ENCODE assay signal across 30 mouse cellular contexts in the genomic region with DNA sequence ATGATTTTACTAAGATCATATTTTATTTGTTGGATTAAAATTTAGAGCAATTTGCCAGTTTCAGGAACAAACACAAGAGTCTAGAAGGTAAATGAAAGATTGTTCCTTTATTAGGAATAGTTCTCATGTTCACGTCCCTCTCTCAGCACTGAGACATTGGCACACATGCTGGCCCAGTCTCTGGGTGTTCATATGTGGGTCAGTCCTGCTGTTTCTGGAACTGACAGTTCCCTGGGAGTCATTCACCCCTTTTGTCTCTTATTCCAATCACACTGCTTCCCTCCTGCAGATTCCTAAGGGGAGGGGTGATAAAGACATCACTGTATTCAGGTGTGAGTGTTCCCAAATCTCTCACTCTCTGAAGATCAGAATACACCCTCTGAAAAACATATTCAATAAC.
DNase-seq lines count a peak whose midpoint lies in the region; ATAC-seq and TF ChIP-seq lines count a peak whose summit lies in the region.
"Had no signal": no experiment of that assay in that cellular context is flagged by ENCODE, and none has a peak within 500 bp of the region (broad histone marks: within the 10 kb centered on the region; RNA-seq: fewer than 3 reads in every experiment).

No protein-coding gene starts in this region.

- in situ Hi-C loops in Patski (cut with MboI; ENCODE audit: low pct_unique_long_range_greater_than_20kb): no loop called here

- no peaks in the 10 kb centered on the region for H3K27me3 ChIP-seq in forebrain, embryonic 13.5 days
- no peaks in the 10 kb centered on the region for H3K27me3 ChIP-seq in forebrain, embryonic 15.5 days
- H3K27me3 ChIP-seq in kidney, embryonic 14.5 days (ENCODE audit: control insufficient read depth, insufficient read depth, low read length): no peaks in the 10 kb centered on the region
- no peaks in the 10 kb centered on the region for H3K27me3 ChIP-seq in kidney, embryonic 15.5 days
- H3K27me3 ChIP-seq in Patski: no peaks in the 10 kb centered on the region
- no peaks in the 10 kb centered on the region for H3K27me3 ChIP-seq in hindbrain, postnatal 0 days (ENCODE audit: insufficient read depth, low read length)
- no peaks in the 10 kb centered on the region for H3K27me3 ChIP-seq in liver, embryonic 11.5 days (replicated peaks; ENCODE audit: control insufficient read depth, insufficient read depth, low read length)
- H3K27me3 ChIP-seq: embryonic facial prominence, embryonic 12.5 days; limb, embryonic 12.5 days; neural tube, embryonic 15.5 days had no signal

- H3K9me3 ChIP-seq in forebrain, embryonic 13.5 days (replicated peaks): no peaks in the 10 kb centered on the region
- no peaks in the 10 kb centered on the region for H3K9me3 ChIP-seq in forebrain, embryonic 15.5 days
- no peaks in the 10 kb centered on the region for H3K9me3 ChIP-seq in kidney, embryonic 14.5 days (ENCODE audit: control insufficient read depth, low read length)
- H3K9me3 ChIP-seq in kidney, embryonic 15.5 days (replicated peaks): no peaks in the 10 kb centered on the region
- no peaks in the 10 kb centered on the region for H3K9me3 ChIP-seq in hindbrain, postnatal 0 days (ENCODE audit: low read length)
- H3K9me3 ChIP-seq in liver, embryonic 11.5 days (ENCODE audit: control insufficient read depth, low read length): no peaks in the 10 kb centered on the region
- H3K9me3 ChIP-seq: embryonic facial prominence, embryonic 12.5 days; limb, embryonic 12.5 days; neural tube, embryonic 15.5 days had no signal

- ATAC-seq in forebrain, embryonic 13.5 days: no peak
- no peak for ATAC-seq in forebrain, embryonic 15.5 days (replicated peaks)
- peak; percentile 20; the same call in 1 of the 2 replicates for ATAC-seq in kidney, embryonic 14.5 days (ENCODE audit: low FRiP score, low TSS enrichment)
- no peak; the same call in 1 of the 2 replicates for ATAC-seq in kidney, embryonic 15.5 days (replicated peaks; ENCODE audit: low FRiP score)
- ATAC-seq in Patski: peak; percentile 39
- ATAC-seq in hindbrain, postnatal 0 days: peak; percentile 53; the same call in 1 of the 2 replicates
- ATAC-seq in liver, embryonic 11.5 days (replicated peaks; ENCODE audit: low FRiP score): no peak
- ATAC-seq: forebrain, embryonic 16.5 days; inflammation-experienced regulatory T-cells, adult 6 months; liver, postnatal 0 days had no signal

- WGBS in forebrain, embryonic 13.5 days: 59% methylated on average over 1 of the region's 1 CpGs
- WGBS in forebrain, embryonic 15.5 days: 40% methylated on average over 1 of the region's 1 CpGs
- 81% methylated on average over 1 of the region's 1 CpGs for WGBS in kidney, embryonic 14.5 days
- 89% methylated on average over 1 of the region's 1 CpGs for WGBS in kidney, embryonic 15.5 days
- 21% methylated on average over 1 of the region's 1 CpGs for WGBS in hindbrain, postnatal 0 days
- WGBS in liver, embryonic 11.5 days: 68% methylated on average over 1 of the region's 1 CpGs

- TF ChIP-seq CTCF in Patski (IDR thresholded peaks at IDR 0.05): no peak
- no peak for TF ChIP-seq CTCF in hindbrain, postnatal 0 days (IDR thresholded peaks at IDR 0.05; ENCODE audit: low read depth)

- no peak overlapping the region for H3K4me2 ChIP-seq in forebrain, embryonic 13.5 days
- H3K4me2 ChIP-seq in forebrain, embryonic 15.5 days (replicated peaks): no peak overlapping the region
- no peak overlapping the region for H3K4me2 ChIP-seq in kidney, embryonic 14.5 days (replicated peaks; ENCODE audit: low read depth, low read length)
- no peak overlapping the region for H3K4me2 ChIP-seq in kidney, embryonic 15.5 days
- no peak overlapping the region for H3K4me2 ChIP-seq in hindbrain, postnatal 0 days (ENCODE audit: low read depth, low read length)
- no peak overlapping the region for H3K4me2 ChIP-seq in liver, embryonic 11.5 days
- H3K4me2 ChIP-seq: embryonic facial prominence, embryonic 12.5 days; heart, embryonic 11.5 days; limb, embryonic 12.5 days; midbrain, embryonic 11.5 days; neural tube, embryonic 15.5 days had no signal

- peaks cover 3% of the 10 kb centered on the region; the same call in 1 of the 2 replicates for H3K4me1 ChIP-seq in forebrain, embryonic 13.5 days
- H3K4me1 ChIP-seq in forebrain, embryonic 15.5 days: peaks cover 11% of the 10 kb centered on the region
- 0 out of 2 replicates have a peak, but pooled peaks cover 2% of the 10 kb centered on the region for H3K4me1 ChIP-seq in kidney, embryonic 14.5 days (ENCODE audit: control insufficient read depth, insufficient read depth, low read length)
- no peaks in the 10 kb centered on the region for H3K4me1 ChIP-seq in kidney, embryonic 15.5 days
- H3K4me1 ChIP-seq in hindbrain, postnatal 0 days (ENCODE audit: insufficient read depth, low read length): no peaks in the 10 kb centered on the region
- no peaks in the 10 kb centered on the region for H3K4me1 ChIP-seq in liver, embryonic 11.5 days (replicated peaks; ENCODE audit: control insufficient read depth, insufficient read depth, low read length)
- H3K4me1 ChIP-seq: embryonic facial prominence, embryonic 12.5 days; limb, embryonic 12.5 days; neural tube, embryonic 15.5 days had no signal

- DNase-seq in Patski (ENCODE audit: low read depth, low spot score): no peak
- DNase-seq in hindbrain, postnatal 0 days (ENCODE audit: low spot score): no peak
- DNase-seq in liver, embryonic 11.5 days (ENCODE audit: low spot score): no peak
- DNase-seq: adrenal gland, adult 8-10 months; B cell, adult 2 months; embryo, embryonic 11 days; gastrocnemius, adult 2 months; gastrocnemius, postnatal 36 days; heart, adult 18-20 months; heart, postnatal 36 days; kidney, adult 18-20 months; liver, postnatal 0 days; lung, postnatal 36 days; right cerebral cortex, postnatal 4 days; thymus, adult 18-20 months; thymus, postnatal 25 days had no signal

- no peak overlapping the region for H3K4me3 ChIP-seq in forebrain, embryonic 13.5 days
- no peak overlapping the region for H3K4me3 ChIP-seq in forebrain, embryonic 15.5 days
- no peak overlapping the region for H3K4me3 ChIP-seq in kidney, embryonic 14.5 days (ENCODE audit: low read length)
- no peak overlapping the region for H3K4me3 ChIP-seq in kidney, embryonic 15.5 days (replicated peaks)
- no peak overlapping the region for H3K4me3 ChIP-seq in hindbrain, postnatal 0 days (ENCODE audit: low read length)
- H3K4me3 ChIP-seq in liver, embryonic 11.5 days (ENCODE audit: low read depth, low read length): no peak overlapping the region
- H3K4me3 ChIP-seq: embryonic facial prominence, embryonic 12.5 days; gastrocnemius, adult 2 months; layer of hippocampus, adult 2 months; left cerebral cortex, adult 2 months; limb, embryonic 12.5 days; neural tube, embryonic 15.5 days had no signal

- POLR2A ChIA-PET in Patski (lab: Charles Lee): no interaction called here

- no peaks in the 10 kb centered on the region for H3K36me3 ChIP-seq in forebrain, embryonic 13.5 days (ENCODE audit: poor library complexity, severe bottlenecking)
- H3K36me3 ChIP-seq in forebrain, embryonic 15.5 days: no peaks in the 10 kb centered on the region
- no peaks in the 10 kb centered on the region for H3K36me3 ChIP-seq in kidney, embryonic 14.5 days (ENCODE audit: control insufficient read depth, insufficient read depth, low read length)
- H3K36me3 ChIP-seq in kidney, embryonic 15.5 days: no peaks in the 10 kb centered on the region
- H3K36me3 ChIP-seq in hindbrain, postnatal 0 days (ENCODE audit: insufficient read depth, low read length): no peaks in the 10 kb centered on the region
- H3K36me3 ChIP-seq in liver, embryonic 11.5 days (ENCODE audit: control insufficient read depth, insufficient read depth, low read length): no peaks in the 10 kb centered on the region
- H3K36me3 ChIP-seq: embryonic facial prominence, embryonic 12.5 days; limb, embryonic 12.5 days; neural tube, embryonic 15.5 days had no signal

- H3K27ac ChIP-seq in forebrain, embryonic 13.5 days: peak overlapping the region; percentile 12
- H3K27ac ChIP-seq in forebrain, embryonic 15.5 days (replicated peaks): no peak overlapping the region
- no peak overlapping the region for H3K27ac ChIP-seq in kidney, embryonic 14.5 days (ENCODE audit: low read depth, low read length)
- no peak overlapping the region for H3K27ac ChIP-seq in kidney, embryonic 15.5 days
- H3K27ac ChIP-seq in hindbrain, postnatal 0 days: peak overlapping the region; percentile 15; the same call in 1 of the 2 replicates
- H3K27ac ChIP-seq in liver, embryonic 11.5 days (ENCODE audit: low read depth, low read length): no peak overlapping the region
- H3K27ac ChIP-seq: embryonic facial prominence, embryonic 12.5 days; gastrocnemius, adult 2 months; layer of hippocampus, adult 2 months; left cerebral cortex, adult 2 months; limb, embryonic 12.5 days; neural tube, embryonic 15.5 days; stomach, postnatal 0 days had no signal

- H3K9ac ChIP-seq in forebrain, embryonic 13.5 days: no peak overlapping the region
- H3K9ac ChIP-seq in forebrain, embryonic 15.5 days (replicated peaks): no peak overlapping the region
- H3K9ac ChIP-seq in kidney, embryonic 14.5 days (ENCODE audit: low read depth, low read length): no peak overlapping the region
- no peak overlapping the region for H3K9ac ChIP-seq in kidney, embryonic 15.5 days
- H3K9ac ChIP-seq in hindbrain, postnatal 0 days (replicated peaks; ENCODE audit: low read length): no peak overlapping the region
- H3K9ac ChIP-seq in liver, embryonic 11.5 days (ENCODE audit: low read depth, low read length): no peak overlapping the region
- H3K9ac ChIP-seq: embryonic facial prominence, embryonic 12.5 days; limb, embryonic 12.5 days; liver, postnatal 0 days; neural tube, embryonic 15.5 days had no signal

- CTCF ChIA-PET in Patski (lab: Charles Lee): no interaction called here

Comparison
In these comparisons a context has a peak if more than half of its experiments do, and no peak if none do; other contexts are left out.
1. ATAC-seq: peak in kidney, embryonic 14.5 days (single experiment), Patski (single experiment) and hindbrain, postnatal 0 days (single experiment); none in forebrain, embryonic 13.5 days (single experiment), forebrain, embryonic 15.5 days (single experiment), kidney, embryonic 15.5 days (single experiment) and liver, embryonic 11.5 days (single experiment).
2. H3K27ac ChIP-seq: peak in forebrain, embryonic 13.5 days (single experiment) and hindbrain, postnatal 0 days (single experiment); none in forebrain, embryonic 15.5 days (single experiment), kidney, embryonic 14.5 days (single experiment), kidney, embryonic 15.5 days (single experiment) and liver, embryonic 11.5 days (single experiment).